Mouse (Mus musculus) urinary bladder, postnatal 10 days (tissue): Measurements from ENCODE around the gene Cyb5d1.

Experiments used
- DNase-seq: peaks from one replicate; pipeline ENCODE4 v3.0.0; 2022; ENCODE audit warnings: low spot score

Gene Cyb5d1

DNA sequence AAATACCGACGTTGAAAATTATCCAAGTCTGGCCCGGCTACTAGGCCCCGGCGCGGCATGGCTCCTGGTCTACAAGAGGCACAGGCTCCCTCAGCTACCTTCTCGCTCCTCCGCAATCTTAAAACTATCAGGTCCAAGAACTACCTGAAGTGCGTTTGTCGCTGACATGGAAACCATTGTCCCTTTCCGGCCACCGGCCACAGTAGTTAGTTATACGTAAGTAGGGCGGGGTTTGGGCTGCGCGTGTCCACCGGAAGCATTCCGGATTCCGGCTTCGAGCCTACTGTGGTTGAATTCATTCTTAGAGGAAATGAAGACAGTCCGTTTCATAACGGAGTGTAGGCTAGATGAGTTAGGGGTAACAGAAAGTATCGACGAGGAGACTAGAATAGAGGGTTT is at the start of gene Cyb5d1, which contains the start of gene Naa38:
Cyb5d1 (minus strand) TSS at position 397 of the 399 bp plus-strand sequence.
Naa38 (plus strand) TSS at position 253 of the 399 bp plus-strand sequence.
- DNase-seq = peak; percentile 52

DNA sequence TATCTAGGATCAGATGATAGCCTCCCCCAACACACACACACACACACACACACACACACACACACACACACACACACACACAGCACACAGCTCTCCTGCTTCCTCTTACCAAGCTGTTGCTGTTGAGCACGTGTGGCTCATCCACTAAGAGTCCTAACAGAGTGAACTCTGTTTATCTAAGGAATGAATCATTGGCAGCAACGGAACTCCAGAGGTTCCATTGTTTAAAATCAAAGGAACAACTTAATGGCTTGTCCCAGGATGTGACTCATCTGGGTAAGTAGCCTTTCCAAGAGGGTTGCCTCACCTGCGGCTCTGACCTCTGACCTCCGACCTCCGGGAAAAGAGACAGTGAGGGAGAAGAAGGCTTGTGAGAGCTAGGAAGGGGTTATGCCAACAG is 47.9 kb upstream of the Cyb5d1 start:
- DNase-seq = no peak

DNA sequence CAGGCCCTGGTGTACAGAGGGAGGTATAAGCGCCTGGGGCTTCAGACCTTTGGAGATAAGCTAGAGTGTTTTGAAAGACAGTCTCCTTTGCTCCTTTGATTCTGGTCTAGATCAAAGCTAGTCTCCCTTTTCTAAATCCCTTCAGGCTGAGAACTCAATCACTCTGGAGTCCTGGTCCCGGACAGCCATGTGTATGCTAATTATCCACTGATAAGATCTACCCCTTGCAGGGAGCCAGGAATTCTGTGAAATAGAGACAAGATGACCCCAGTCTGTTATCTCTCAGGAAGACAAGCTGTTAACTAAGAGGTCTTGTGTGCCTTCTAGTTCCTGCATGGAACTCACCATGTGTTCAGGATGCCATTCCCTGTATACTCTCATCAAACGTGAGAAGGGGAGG is 41.9 kb upstream of the Cyb5d1 start:
- DNase-seq = no peak

DNA sequence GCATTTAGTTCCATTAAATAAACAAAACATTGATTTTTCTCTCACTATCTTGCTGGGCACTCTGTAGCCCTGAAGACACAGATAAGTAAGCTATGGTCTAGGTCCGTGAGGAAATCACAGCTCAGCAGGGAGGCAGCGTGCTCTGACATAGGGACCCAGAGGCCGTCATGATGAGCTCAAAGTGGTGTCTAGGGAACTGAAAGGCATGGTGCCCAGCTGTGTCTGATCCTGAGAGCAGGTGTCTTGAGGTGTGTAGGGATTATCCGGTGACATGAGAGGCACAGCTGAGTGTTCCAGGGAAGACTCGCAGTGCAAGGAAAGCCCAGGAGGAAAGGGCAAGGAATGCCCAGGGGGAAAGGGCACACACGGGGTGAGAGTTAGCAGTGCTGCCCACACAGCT is 37.8 kb upstream of the Cyb5d1 start:
- no peak for DNase-seq

DNA sequence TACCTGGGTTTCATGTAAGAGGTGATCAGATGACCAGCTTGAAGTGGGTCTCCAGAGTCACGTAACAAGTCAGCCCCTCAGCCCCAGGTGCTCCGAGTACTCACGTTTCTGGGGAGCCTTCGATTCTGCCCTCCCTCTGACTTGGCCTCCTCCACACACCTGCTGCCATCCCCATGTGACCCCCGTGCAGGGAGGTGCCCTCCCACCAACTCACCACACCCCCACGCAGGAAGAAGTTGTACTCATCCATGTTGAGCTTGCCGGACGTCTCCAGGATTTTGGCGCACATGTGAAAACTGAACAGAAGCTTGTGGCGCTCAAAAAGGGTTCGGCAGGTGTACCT is 37.2 kb upstream of the Cyb5d1 start:
- DNase-seq = no peak

DNA sequence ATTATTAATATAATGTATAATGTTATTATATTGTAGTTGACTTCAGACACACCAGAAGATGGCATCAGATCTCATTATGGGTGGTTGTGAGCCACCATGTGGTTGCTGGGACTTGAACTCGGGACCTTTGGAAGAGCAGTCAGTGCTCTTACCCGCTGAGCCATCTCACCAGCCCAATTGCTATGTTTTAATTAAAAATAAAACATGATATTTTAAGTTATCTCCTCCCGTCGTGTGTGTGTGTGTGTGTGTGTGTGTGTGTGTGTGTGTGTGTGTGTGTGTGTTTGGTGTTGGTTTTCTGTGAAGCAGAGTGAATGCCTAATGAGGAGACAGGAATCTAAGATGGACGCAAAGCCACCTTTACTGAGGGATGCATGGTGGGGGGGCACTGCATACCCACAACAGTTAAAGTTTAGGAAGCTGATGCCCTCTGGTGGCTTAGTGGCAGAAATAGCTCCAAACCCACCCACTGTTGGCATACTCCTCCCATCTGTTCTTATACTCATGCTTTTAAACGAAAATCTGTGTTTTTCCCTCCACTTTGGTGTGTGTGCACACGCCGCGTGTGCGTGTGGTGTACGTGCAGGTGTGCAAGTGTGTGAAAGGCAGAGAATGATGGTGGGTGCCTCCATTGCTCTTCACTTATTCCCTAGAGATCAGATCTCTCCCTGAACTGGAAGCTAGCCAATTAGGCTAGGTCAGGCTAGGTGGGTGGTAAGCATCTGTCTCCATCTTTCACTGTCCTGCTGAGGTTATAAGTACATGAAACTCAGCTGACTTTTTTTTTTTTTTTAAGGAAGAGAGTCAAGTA is 36.6 kb upstream of the Cyb5d1 start:
- DNase-seq = no peak

DNA sequence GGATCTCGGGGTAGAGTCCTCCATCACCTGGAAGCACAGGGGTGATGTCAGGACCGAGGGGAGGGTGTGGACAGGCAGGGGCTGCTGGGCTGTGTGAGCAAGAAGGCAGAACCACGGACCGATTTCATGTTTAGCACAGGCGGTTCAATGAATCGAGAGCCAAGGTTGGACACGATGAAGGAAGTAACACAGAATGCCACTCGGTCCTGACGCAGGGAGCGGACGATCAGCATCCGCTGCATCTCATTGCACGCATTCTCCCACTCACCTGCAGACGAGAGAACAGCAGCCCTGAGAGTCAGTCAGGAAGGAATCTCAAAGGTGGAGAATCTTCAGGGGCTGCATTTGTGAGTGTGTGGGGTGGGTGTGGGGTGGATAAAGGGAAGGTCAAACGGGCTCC is 35.2 kb upstream of the Cyb5d1 start:
- DNase-seq = no peak

DNA sequence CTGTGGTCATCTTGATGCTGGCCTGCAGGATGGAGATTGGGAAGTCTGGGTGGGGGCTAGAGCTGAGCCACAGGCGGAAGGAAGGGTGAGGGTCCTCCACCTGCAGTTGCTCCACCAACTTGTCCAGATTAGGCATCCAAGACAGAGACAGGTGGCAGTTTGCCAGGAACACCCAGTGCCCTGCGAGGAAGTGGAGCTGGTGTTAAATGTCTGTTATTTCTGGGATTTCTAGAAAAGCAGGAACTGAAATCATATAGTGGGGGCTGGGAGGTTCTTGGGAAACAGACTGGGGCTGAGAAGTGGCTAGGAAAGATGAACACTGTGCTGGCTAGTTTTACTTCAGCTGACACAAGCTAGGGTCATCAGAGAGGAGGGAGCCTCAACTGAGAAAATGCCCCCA is 33.9 kb upstream of the Cyb5d1 start:
- no peak for DNase-seq

DNA sequence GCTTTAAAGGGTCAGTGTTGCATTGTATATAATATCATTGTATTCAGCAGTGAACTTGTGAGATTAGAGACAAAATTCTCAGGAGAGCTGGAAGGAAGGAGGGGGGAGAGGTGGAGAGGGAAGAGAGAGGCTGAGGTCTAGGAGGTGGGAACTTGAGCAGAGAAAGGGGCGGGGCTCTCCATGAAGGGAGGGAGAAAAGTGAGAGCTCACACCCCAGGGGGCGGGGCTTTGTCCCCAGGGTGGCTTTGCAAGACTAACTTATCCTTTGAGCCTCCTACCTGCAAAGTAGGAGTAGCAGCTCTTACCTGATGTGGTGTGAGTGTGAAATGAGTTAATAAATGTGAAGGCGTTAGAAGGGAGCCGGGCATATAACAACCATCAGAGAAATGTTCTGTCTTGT is 33.3 kb upstream of the Cyb5d1 start:
- DNase-seq = no peak

DNA sequence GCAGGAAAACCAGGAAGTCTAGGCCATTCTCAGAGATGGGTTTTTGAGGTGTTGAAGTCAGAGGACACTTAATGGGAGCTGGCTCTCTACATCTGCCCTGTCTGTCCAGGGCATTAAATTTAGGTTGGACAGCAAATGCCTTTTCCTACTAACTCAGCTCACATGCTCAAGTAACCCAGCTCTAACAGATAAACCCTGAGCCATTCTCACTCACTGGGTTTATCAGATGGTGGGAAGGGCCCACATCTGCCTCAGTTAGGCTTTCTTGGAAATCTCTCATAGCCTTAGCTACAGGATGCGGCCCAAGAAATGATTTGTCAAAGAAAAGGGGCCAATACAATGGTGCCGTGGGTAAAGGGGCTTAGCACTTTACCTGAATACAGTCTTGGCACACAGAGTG is 30.8 kb upstream of the Cyb5d1 start:
- DNase-seq = no peak

DNA sequence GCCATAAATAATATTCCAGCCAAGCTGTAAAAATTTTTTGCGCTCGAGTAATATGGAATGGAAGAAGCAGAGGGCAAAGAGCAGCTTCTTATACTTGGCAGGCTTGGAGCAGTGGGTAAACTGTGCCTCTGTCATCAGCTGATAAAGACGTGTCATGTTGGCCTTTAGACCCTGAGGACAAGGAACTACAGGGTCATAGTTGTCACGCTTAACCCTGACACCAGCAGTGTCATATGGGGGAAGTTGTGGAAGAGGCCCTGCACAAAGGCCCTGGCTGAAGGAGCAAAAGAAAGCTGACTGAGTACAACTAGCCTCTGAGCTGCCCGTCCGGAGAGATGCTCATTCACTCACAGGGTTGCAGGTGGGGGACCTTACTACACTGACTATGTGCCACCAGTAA is 28.5 kb upstream of the Cyb5d1 start:
- DNase-seq = no peak

DNA sequence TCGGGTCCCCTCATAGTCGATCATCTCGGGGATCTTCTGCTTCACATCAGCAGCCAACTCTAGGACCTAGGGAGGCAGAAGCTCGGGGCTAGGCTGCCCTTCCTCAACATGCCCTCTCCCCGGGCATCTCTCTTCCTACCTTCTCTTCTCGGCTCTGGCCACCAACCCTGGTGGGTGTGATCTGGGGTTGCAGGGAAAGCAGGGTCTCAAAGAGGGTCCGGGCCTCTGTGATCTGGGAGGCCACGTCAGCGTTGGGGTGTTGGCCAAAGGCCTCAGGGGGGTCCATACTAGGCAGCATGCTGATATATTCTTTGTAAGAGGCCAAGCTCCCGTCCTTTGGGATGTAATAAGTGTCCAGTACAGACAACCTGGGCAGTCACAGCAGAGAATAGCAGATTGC is 27.4 kb upstream of the Cyb5d1 start:
- no peak for DNase-seq

DNA sequence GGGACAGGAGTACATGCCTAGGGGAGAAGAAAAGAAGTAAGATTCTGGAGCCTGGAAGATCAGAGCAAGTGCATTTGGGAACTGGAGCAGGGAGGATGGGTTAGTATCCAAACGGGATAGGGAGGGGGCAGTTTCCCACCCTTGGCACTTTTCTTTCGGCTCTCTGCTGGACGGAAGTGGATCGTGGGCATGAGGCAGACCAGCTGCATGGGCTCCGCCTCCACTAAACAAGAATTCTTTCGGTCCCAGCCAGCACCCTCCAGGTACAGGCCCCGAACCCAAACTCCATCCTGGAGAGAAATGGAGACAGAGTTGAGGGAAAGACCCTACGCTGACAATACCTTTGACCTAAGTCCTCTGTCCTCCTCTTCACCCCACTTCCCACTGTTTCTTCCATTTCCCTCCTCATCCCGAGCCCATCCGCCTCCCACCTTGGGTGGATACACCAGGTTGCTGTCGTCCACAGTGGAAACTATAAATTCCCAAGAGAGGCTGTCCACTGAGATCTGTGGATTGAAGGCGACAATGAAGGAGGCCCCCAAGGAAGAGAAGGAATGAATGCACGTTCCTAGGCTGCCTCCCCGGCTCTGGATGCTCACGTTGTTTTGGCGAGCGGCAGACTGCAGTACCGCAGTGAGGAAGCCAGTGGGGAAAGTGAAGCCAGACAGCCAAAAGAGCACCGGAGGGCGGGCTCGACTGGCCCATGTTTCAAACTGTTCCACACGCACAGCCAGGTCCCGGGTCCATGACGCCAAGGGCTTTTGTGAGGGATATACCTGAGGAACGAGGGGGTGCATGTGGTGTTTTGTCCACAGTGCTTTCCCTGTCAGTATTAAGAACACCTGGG is 25.9 kb upstream of the Cyb5d1 start:
- no peak for DNase-seq

DNA sequence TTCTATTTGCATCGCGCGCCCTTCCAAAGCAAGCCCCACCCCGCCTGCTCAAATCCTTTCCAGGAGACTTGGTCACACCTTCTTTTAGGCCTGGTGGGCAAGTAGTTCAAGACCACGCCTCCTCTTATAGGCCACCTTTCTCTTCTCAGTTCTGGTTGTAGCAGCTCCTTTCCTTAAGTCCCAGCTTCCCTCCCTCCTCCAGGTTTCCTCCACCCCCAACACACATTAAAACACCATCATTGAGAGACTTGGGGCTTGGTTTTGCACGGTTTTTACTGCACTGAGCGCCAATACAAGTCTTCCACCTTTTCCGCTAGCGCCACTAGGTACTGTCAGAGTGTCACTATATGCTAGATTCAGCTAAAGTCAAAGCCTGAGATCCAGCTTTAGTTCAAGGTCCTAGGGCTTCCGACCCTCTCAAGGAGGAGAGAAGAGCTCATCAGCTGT is 25.1 kb upstream of the Cyb5d1 start:
- no peak for DNase-seq

DNA sequence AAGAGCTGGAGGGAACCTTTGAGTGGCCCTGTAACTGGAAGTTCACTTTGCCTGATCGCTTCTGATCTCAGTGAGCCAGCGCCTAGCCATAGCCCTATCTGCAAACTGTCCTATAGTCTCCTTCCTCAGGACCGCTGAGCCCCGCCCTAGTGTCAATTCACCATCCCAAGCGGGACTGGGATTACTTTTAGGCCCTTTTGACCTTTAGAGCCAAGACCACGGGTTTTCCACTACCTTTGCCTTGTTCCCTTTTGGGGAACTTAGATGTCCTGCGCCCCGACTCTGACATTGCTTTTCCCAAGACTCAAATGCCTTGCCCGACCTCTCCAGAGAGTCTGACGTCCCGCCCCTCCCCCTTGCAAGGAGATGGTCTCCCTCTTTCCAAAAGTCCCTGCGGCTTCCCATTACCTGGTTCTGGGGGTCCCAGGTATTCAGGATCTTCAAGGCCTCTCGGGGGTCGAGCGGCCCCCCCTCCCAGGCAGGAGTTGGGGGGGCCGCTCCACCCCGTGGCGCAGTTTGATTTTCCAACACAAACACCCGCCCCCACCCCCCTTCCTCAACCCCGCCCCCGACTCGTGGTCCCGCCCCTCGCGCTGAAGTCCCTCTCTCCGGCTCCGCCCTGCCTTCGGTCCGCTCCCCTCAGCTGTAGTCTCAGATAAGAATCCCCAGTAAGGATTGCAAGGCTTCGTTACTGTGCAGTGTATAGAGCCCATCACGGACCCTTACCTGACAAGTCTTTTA is 24.6 kb upstream of the Cyb5d1 start:
- no peak for DNase-seq

DNA sequence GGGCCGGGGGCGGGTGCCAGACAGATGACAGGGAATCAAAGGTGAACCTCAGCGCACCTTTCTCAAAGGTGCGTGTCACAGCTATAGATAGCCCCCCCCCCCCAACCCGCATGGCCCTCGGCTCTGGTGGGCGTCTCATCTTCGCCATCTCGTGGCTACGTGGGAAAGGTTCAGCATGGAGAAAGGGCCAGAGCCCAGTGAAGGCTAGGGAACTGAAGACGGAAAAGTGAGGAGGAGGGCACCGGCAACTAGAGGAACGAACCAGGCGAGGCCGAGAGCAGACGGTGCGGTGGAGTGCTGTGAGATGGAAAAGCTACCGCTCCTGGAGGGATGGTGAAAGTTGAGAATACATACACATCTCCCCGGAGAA is 24.0 kb upstream of the Cyb5d1 start:
- DNase-seq = no peak

DNA sequence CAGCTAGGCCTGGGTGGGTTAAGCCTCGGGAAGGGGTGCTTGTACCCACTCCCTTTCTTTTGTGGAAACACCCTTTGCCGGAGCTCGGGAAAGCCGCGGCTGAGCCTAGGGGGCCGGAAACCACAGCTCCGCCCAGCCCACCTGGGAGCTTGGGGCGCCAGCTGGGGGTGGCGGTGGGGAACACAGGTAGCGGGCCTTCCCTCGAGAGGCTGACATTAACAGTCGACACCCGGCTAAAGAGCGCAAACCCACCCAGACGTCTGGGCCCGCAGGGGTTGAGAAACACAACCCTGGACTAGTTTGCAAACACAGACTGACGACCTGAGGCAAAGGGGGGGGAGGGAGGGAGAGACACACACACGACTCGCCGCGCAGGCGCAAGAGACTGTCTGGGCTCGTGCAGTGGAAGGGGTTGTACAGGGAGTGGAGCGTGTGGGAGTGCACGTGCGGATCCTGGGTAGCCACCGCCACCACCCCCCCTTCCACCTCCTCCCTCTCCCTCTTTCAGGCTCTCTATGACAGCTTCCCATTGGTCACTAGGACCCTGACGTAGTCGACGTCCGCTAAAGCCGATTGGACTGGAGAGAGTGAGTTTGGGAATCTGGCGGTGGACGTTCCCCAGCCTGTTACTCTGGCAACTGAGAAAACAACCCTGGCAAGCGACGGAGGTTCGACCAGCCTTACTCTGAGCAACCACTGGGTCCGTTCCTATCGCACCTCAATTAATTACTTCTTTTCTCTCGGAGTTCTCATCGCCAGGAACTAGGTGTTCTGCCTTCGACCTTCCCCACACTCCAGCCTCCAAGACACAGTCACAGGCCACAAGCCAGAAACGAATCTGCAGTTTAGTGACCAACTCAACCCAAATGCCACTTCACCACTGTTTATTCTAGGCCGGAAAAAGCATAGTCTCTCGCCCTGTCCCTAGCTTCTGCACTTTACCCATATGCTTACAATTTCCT is 23.3 kb upstream of the Cyb5d1 start:
- DNase-seq = peak; percentile 69

DNA sequence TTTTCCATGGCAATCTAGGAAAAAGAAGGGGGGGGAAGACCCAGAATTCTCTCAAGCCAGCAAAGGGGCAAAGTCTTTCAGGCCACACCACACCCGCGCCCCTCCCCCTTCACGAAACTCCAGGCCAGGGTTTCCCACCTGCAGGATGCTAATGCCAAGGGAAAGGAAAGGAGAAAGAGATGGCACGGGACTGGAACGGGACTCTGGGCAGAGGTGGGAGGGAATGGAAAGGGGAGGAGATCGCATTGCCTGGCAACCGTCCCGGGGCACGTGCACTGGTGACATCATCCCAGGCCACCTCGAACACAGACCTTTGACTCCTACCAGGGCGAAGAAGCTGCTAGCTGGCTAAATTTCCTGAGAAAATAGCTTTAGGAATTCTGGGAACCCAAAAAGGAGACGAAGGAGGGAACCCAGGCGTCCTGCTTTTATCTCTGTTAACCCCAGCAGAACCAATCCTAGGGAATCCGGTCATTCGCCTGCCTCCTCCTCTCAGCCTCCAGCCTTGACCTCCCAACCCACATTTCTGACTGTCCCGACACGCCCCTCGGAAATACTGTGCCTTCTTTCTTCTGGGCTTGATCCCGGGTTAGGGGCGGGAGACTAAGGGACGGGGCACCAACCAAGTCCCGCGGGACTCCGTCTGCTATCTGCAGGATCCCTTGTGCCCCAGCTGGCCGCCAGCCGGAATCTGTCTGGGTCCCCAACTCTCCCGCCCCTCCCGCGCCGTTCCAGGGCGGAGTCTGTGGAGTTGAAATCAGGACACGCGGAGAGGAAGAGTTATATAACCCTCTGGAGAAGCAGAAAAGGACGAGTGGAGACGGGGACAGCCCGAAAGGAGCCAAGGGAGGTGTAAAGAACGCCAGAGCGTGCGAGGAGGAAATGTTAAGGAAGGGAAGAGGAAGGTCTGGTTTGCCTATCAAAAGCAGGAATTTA is 22.3 kb upstream of the Cyb5d1 start:
- DNase-seq = peak; percentile 90

DNA sequence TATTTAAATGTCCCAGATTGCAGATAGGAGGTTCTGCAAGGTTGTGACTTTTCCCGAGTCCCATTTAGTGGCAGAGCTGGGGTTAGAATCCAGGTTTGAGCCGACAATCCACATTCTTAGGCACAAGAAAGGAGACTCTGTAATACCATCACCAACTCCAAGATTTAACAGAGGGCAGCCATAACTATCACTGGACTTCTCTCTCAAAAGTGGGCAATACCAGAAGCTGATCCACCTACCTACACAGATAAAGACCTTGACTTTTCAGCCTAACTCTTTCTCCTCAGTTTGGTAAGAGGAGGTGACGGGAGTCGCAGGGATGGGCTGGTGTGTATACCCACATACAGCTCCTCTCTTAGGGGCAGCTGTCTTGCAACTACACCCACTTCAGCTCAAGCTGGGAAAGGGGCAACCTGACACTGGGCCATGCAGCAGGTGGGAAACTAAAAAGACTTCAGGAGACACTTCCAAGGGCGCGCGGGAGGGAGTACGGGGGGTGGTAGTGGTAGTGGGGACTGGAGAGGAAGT is 21.6 kb upstream of the Cyb5d1 start:
- no peak for DNase-seq

DNA sequence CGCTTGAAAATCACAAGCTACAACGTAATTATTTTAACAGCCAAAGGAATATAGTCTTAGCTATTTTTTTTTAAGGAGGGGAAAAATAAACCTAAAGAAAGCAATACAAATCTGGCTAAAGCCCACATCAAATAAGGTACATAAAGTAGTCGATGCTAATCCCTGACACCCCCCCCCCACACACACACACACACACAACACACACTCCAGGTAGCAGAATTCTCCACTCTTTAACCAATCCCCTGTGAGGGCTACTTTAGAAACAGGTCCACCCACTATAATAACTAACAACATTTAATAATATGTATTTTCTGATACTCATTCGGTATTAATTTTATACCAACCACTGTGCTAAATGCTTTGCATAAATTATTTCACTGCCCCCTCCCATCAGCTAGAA is 21.1 kb upstream of the Cyb5d1 start:
- no peak for DNase-seq
